Mouse (Mus musculus): ENCODE data around the gene Kyat3. TPM values are rescaled to one million over a fixed set of nuclear protein-coding genes. Genes with fewer than 3 reads are reported as not detected.
A peak's percentile ranks its signal among the peaks of the same experiment; 100 is the strongest.
"Not testable (repeated sequence)": the region's sequence is repeated elsewhere in the genome, so short reads cannot be mapped to it uniquely, and the experiment has no call there.

Gene Kyat3
- total and polyA plus RNA-seq, 3 experiments, result 10.9 to 37.7 (median 28.3) TPM

- 12% methylated on average over 10 of the region's 10 CpGs for WGBS
- H3K27me3 ChIP-seq (ENCODE audit: control insufficient read depth, insufficient read depth, low read length), result no peaks in the 10 kb centered on the region
- intact Hi-C loops (cut with DNase I), result no loop called here
- TF ChIP-seq CTCF (IDR thresholded peaks at IDR 0.05) (peak; percentile 81), POLR2A (IDR thresholded peaks at IDR 0.05; ENCODE audit: insufficient read depth, low read depth, low read length) (no peak)
- H3K4me3 ChIP-seq, result no peak overlapping the region
- no peaks in the 10 kb centered on the region for H3K79me2 ChIP-seq (replicated peaks; ENCODE audit: control insufficient read depth, insufficient read depth, low read length)
- H3K27ac ChIP-seq, result no peak overlapping the region
- H3K4me1 ChIP-seq (ENCODE audit: control insufficient read depth, insufficient read depth, low read length), result no peaks in the 10 kb centered on the region
- H3K9ac ChIP-seq (ENCODE audit: low read depth, low read length), result peak overlapping the region; percentile 47; the same call in 1 of the 2 replicates
- H3K36me3 ChIP-seq (ENCODE audit: control insufficient read depth, insufficient read depth, low read length), result peaks cover 2% of the 10 kb centered on the region; the same call in 1 of the 2 replicates
- peak; percentile 35 to 69 for DNase-seq
Observed at GRCm38 (mm10) chr3:142710360-142711007, 9.6 kb downstream of the Kyat3 start.

DNA sequence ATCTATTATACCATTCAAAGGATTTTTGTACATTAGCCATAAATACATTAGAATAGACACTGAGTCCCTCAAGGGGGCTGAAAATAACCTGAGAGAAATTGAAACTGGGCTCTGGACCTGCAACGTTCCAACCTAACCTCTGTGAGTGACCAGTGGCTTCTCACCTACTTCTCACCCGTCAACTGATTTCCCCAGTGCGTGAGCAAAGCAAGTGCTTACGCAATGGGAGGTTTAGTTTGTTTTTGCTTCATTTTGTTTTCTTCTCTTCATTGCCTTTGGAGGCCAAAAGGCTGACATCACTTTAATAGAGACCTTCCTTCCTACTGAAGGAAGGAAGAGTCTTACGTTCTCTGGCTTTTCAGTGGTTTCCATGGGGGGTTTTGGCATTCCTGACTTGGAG is 10.5 kb downstream of the Kyat3 start:
- no peak overlapping the region for H3K4me3 ChIP-seq
- no peak for DNase-seq
- 87% methylated on average over 5 of the region's 5 CpGs for WGBS
- peaks cover 2% of the 10 kb centered on the region; the same call in 1 of the 2 replicates for H3K36me3 ChIP-seq (ENCODE audit: control insufficient read depth, insufficient read depth, low read length)
- TF ChIP-seq EP300 (IDR thresholded peaks at IDR 0.05; ENCODE audit: insufficient read depth, low read depth, low read length), result no peak
- TF ChIP-seq CTCF (IDR thresholded peaks at IDR 0.05), result no peak
- no peak for TF ChIP-seq POLR2A (IDR thresholded peaks at IDR 0.05; ENCODE audit: insufficient read depth, low read depth, low read length)
- intact Hi-C loops (cut with DNase I), result no loop called here
- no peaks in the 10 kb centered on the region for H3K27me3 ChIP-seq (ENCODE audit: control insufficient read depth, insufficient read depth, low read length)
- H3K4me1 ChIP-seq (ENCODE audit: control insufficient read depth, insufficient read depth, low read length), result no peaks in the 10 kb centered on the region
- H3K9ac ChIP-seq (ENCODE audit: low read depth, low read length), result no peak overlapping the region
- no peak overlapping the region for H3K27ac ChIP-seq
- no peaks in the 10 kb centered on the region for H3K79me2 ChIP-seq (replicated peaks; ENCODE audit: control insufficient read depth, insufficient read depth, low read length)

- H3K79me2 ChIP-seq (replicated peaks; ENCODE audit: control insufficient read depth, insufficient read depth, low read length); H3K27ac ChIP-seq; H3K4me1 ChIP-seq (ENCODE audit: control insufficient read depth, insufficient read depth, low read length); H3K27me3 ChIP-seq (ENCODE audit: control insufficient read depth, insufficient read depth, low read length); H3K36me3 ChIP-seq (ENCODE audit: control insufficient read depth, insufficient read depth, low read length); intact Hi-C loops (cut with DNase I); H3K4me3 ChIP-seq; H3K9ac ChIP-seq (ENCODE audit: low read depth, low read length); DNase-seq: not testable (repeated sequence)
- 90% methylated on average over 18 of the region's 18 CpGs for WGBS
Observed at GRCm38 (mm10) chr3:142712401-142713040, 11.7 kb downstream of the Kyat3 start.

DNA sequence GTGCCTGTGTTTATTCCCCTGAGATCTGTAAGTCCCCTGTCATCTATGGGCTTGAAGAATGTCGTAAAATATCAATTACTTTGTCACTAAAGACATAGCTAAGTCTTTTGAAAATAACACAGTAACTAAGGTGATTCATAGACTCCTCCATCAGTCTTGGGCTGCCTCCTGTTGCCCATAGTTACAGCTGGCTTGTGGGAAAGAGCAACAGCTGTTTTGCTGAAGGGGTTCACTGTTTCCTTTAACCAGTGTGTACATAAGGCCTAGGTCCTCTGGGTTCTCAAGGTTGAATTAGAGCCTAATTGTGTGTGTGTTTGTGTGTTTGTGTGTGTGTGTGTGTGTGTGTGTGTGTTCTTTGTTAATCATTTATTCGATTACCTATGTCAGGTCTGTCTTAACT is 24.6 kb downstream of the Kyat3 start:
- Histone ChIP-seq H3K4me3 (no peak overlapping the region), H3K27me3 (ENCODE audit: control insufficient read depth, insufficient read depth, low read length) (no peaks in the 10 kb centered on the region), H3K4me1 (ENCODE audit: control insufficient read depth, insufficient read depth, low read length) (no peaks in the 10 kb centered on the region), H3K27ac (no peak overlapping the region), H3K9ac (ENCODE audit: low read depth, low read length) (no peak overlapping the region), H3K36me3 (ENCODE audit: control insufficient read depth, insufficient read depth, low read length) (no peaks in the 10 kb centered on the region), H3K79me2 (replicated peaks; ENCODE audit: control insufficient read depth, insufficient read depth, low read length) (no peaks in the 10 kb centered on the region)
- TF ChIP-seq EP300 (IDR thresholded peaks at IDR 0.05; ENCODE audit: insufficient read depth, low read depth, low read length) (no peak), POLR2A (IDR thresholded peaks at IDR 0.05; ENCODE audit: insufficient read depth, low read depth, low read length) (no peak), CTCF (IDR thresholded peaks at IDR 0.05) (no peak)
- WGBS, result 82% methylated on average over 2 of the region's 2 CpGs
- DNase-seq, result no peak
- intact Hi-C loops (cut with DNase I), result no loop called here

GRCm38 (mm10) chr3:142725969-142726672 is 25.3 kb downstream of the Kyat3 start:
- Histone ChIP-seq H3K4me1 (ENCODE audit: control insufficient read depth, insufficient read depth, low read length) (no peaks in the 10 kb centered on the region), H3K27ac (no peak overlapping the region), H3K9ac (ENCODE audit: low read depth, low read length) (no peak overlapping the region), H3K27me3 (ENCODE audit: control insufficient read depth, insufficient read depth, low read length) (no peaks in the 10 kb centered on the region), H3K4me3 (no peak overlapping the region), H3K36me3 (ENCODE audit: control insufficient read depth, insufficient read depth, low read length) (no peaks in the 10 kb centered on the region), H3K79me2 (replicated peaks; ENCODE audit: control insufficient read depth, insufficient read depth, low read length) (no peaks in the 10 kb centered on the region)
- no peak for DNase-seq
- TF ChIP-seq CTCF (IDR thresholded peaks at IDR 0.05) (no peak), POLR2A (IDR thresholded peaks at IDR 0.05; ENCODE audit: insufficient read depth, low read depth, low read length) (no peak), EP300 (IDR thresholded peaks at IDR 0.05; ENCODE audit: insufficient read depth, low read depth, low read length) (no peak)
- 71% methylated on average over 22 of the region's 22 CpGs for WGBS
- intact Hi-C loops (cut with DNase I), result no loop called here

DNA sequence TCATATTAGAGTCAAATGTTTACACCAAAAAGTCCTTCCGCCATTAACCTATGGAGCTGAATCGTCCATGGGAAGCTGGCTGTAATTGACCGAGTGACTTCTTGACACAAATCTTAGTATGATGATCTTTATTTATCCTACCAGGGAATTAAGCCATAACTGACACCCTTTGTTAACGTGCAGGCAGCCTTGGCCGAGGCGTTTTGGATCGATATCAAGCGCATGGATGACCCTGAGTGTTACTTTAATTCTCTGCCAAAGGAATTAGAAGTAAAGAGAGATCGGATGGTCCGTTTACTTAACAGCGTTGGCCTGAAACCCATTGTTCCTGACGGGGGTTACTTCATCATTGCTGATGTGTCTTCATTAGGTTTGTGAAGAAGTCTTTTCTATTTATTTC is 33.4 kb downstream of the Kyat3 start:
- H3K27me3 ChIP-seq (ENCODE audit: control insufficient read depth, insufficient read depth, low read length), result no peaks in the 10 kb centered on the region
- H3K4me3 ChIP-seq, result no peak overlapping the region
- H3K79me2 ChIP-seq (replicated peaks; ENCODE audit: control insufficient read depth, insufficient read depth, low read length), result no peaks in the 10 kb centered on the region
- H3K36me3 ChIP-seq (ENCODE audit: control insufficient read depth, insufficient read depth, low read length), result no peaks in the 10 kb centered on the region
- TF ChIP-seq EP300 (IDR thresholded peaks at IDR 0.05; ENCODE audit: insufficient read depth, low read depth, low read length) (no peak), CTCF (IDR thresholded peaks at IDR 0.05) (no peak), POLR2A (IDR thresholded peaks at IDR 0.05; ENCODE audit: insufficient read depth, low read depth, low read length) (no peak)
- WGBS, result 84% methylated on average over 12 of the region's 12 CpGs
- H3K9ac ChIP-seq (ENCODE audit: low read depth, low read length), result no peak overlapping the region
- H3K27ac ChIP-seq, result no peak overlapping the region
- DNase-seq, result no peak
- no peaks in the 10 kb centered on the region for H3K4me1 ChIP-seq (ENCODE audit: control insufficient read depth, insufficient read depth, low read length)
- intact Hi-C loops (cut with DNase I), result no loop called here
